8 mouse cellular contexts compared by ENCODE assay signal in the genomic region with DNA sequence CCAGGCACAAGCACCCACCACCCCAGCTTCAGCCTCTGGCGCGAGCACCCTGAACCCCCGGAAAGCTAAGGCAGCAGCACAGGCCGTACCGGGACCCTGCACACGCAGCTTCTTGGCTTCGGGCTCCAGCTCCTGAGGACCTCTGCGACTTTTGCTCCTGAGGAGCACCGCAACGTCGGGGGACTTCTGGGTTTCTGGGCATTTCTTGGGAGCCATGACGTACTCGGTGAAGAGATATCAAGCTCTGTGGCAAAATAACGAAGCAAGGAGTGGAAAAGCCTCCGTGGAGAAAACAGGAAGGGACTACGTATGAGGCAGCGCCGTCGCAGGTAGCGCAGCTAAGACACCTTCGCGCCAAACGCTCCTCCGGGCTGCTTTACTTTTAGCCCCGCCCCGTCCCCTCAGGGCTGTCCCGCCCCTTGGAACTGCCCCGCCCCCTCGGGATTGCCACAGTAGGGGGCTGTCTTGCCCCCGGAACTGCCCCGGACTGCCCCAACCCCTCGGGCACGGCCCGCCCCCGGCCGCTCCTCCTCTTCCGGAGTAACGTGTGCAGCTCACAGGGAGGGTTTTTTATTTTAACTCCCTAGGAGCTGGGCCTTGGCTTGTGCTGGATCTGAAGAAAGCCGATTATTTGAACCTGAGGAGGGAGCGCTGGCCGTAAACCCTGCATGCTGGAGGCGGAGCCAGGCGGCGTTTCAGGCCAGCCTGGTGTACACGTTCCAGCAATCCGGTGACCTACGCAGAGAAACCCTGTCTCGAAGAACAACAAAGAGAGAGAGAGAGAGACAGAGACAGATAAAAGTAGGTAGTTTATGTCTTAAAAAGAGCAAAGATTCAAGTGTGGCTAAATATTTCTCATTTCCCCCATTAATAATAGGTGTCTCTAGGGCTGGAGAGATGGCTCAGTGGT. TPM values are rescaled to one million over a fixed set of nuclear protein-coding genes. Genes with fewer than 3 reads are reported as not detected.
DNase-seq lines count a peak whose midpoint lies in the region; ATAC-seq lines count a peak whose summit lies in the region.

A gene (minus strand): TSS at position 382 of the 910 bp plus-strand sequence.

- peak within 1 kb of the TSS; percentile 71 for H3K4me2 ChIP-seq in hindbrain, embryonic 15.5 days

- under 1% methylated on average over 48 of the region's 48 CpGs for WGBS in hindbrain, embryonic 15.5 days

- H3K27ac ChIP-seq in hindbrain, embryonic 15.5 days (replicated peaks): peak within 1 kb of the TSS; percentile 77

- peak within 1 kb of the TSS; percentile 53 for H3K4me3 ChIP-seq in hindbrain, embryonic 15.5 days

- peak; percentile 99 for ATAC-seq in hindbrain, embryonic 15.5 days (ENCODE audit: low FRiP score, low read depth)

- peak; percentile 95 for DNase-seq in T-cell, adult 2 months (ENCODE audit: low spot score)
- peak; percentile 85 to 94 for DNase-seq in cerebellum, postnatal 36 days
- DNase-seq in frontal cortex, postnatal 36 days (ENCODE audit: low spot score in 2 of 2): peak; percentile 81
- peak; percentile 76 for DNase-seq in left cerebral cortex, adult 11 months (ENCODE audit: low spot score)
- DNase-seq in lung, postnatal 4 days: peak; percentile 95 to 96
- DNase-seq in retina, postnatal 7 days (ENCODE audit: low read depth, low spot score): peak; percentile 95
- DNase-seq in urinary bladder, adult 2 months (ENCODE audit: low spot score): peak; percentile 75

- peak within 1 kb of the TSS; percentile 64 for H3K9ac ChIP-seq in hindbrain, embryonic 15.5 days

- peaks cover 10% of the 10 kb centered on the region for H3K4me1 ChIP-seq in hindbrain, embryonic 15.5 days (replicated peaks)

- H3K9me3 ChIP-seq in hindbrain, embryonic 15.5 days: no peaks in the 10 kb centered on the region

- no peaks in the 10 kb centered on the region for H3K27me3 ChIP-seq in hindbrain, embryonic 15.5 days

- H3K36me3 ChIP-seq in hindbrain, embryonic 15.5 days: no peaks in the 10 kb centered on the region

RNA-seq across cellular contexts. Expression of the gene that starts here (rescaled TPM):
- 16.3 and 16.6 TPM in 2 replicates for polyA plus RNA-seq in hindbrain, embryonic 15.5 days (2015; fragmentation: Nextera tagmentation; extraction: Ambion mirVana)
- 28.5 and 43.1 TPM in 2 replicates for polyA plus RNA-seq in urinary bladder, adult 2 months (2012; rRNA removed)

Comparison
In these comparisons a context has a peak if more than half of its experiments do, and no peak if none do; other contexts are left out.
1. Peak in every context shown above with its lines: DNase-seq, ATAC-seq, H3K4me3 ChIP-seq and H3K27ac ChIP-seq.